Mouse (Mus musculus) myocyte (in vitro differentiated cells): ENCODE data around the gene Armt1.

Experiments
- MAX ChIP-seq: IDR thresholded peaks from one replicate; pipeline ENCODE4 v1.6.1; 2011; ENCODE audit warnings: low read depth, mild to moderate bottlenecking, control low read depth
- USF1 ChIP-seq: IDR thresholded peaks from one replicate; pipeline ENCODE4 v1.6.1; 2011; ENCODE audit warnings: low read depth, mild to moderate bottlenecking, control low read depth, moderate library complexity

DNA sequence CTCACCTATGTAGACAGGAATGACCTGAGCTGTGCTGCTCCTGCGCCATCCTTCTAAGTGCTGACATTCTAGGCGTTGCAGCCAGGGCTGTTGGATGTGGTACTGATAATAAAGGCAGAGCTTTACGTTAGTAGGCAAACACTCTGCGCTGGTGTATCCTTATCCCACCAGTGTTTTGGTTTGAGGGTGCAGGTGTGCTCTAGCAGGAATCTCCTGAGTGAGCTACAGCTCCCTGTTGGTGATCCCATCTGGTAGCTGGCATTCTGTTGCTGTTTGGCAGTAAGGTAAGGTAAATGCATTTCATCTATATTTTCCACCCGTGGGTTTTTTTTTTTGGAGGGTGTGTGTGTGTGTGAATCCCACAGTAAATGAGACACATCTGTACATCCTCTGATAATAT is 34.2 kb upstream of the Armt1 start:
- TF ChIP-seq MAX (no peak), USF1 (no peak)
